Mouse (Mus musculus): ENCODE measurements around the gene Cbfa2t2.

DNA sequence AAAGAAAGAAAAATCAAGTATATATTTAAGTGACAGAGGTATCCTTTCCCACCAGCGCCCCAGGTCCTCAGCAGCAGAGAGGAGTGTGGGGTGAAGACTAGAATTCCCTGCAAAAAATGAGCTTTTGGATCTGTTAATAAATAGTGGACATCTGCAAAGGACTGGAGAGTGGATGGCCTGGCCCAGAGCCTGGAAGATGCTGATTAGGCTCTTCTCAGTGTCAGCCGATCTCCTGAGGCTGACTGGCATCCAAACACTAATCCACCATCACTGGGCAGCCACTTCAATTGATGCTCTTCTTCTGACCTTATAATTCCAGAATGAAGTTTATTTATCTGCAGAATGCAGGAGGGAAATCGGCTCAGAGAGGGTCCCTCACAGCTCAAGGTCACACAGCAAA lies 136.7 kb downstream of the Cbfa2t2 start:
- TF ChIP-seq POLR2A (IDR thresholded peaks at IDR 0.05; ENCODE audit: insufficient read length, low read depth) (no peak), CEBPB (IDR thresholded peaks at IDR 0.05; ENCODE audit: insufficient read depth, poor library complexity, severe bottlenecking) (no peak), POLR2AphosphoS2 (IDR thresholded peaks at IDR 0.05; ENCODE audit: insufficient read length, low read depth) (no peak), E2F4 (IDR thresholded peaks at IDR 0.05; ENCODE audit: insufficient read depth) (no peak), MYOG (IDR thresholded peaks at IDR 0.05; ENCODE audit: control insufficient read depth in 1 of 3, insufficient read depth in 1 of 3, insufficient read length in 2 of 3, low read depth in 2 of 3) (no peak), TCF12 (IDR thresholded peaks at IDR 0.05; ENCODE audit: insufficient read depth, poor library complexity, severe bottlenecking) (no peak), USF1 (IDR thresholded peaks at IDR 0.05; ENCODE audit: low read depth) (no peak), MAX (IDR thresholded peaks at IDR 0.05; ENCODE audit: low read depth) (no peak)

Data from myocyte (in vitro differentiated cells).